Mouse (Mus musculus) kidney, adult 2 months (tissue): ENCODE measurements around the gene Samd11.

Experiments used
- CTCF ChIP-seq: fragments of 200-500 bp; conservative IDR thresholded peaks from 2 replicates; pipeline ENCODE4 v1.5.1; 2011; ENCODE audit warnings: low read depth, mild to moderate bottlenecking, control low read depth, low read length, moderate library complexity, mixed read lengths; ENCODE audit not compliant: insufficient read depth, insufficient read length
- POLR2A ChIP-seq: fragments of 200-500 bp; IDR thresholded peaks from one replicate; pipeline ENCODE4 v1.6.1; 2011; ENCODE audit warnings: low read depth, low read length, control low read depth

DNA sequence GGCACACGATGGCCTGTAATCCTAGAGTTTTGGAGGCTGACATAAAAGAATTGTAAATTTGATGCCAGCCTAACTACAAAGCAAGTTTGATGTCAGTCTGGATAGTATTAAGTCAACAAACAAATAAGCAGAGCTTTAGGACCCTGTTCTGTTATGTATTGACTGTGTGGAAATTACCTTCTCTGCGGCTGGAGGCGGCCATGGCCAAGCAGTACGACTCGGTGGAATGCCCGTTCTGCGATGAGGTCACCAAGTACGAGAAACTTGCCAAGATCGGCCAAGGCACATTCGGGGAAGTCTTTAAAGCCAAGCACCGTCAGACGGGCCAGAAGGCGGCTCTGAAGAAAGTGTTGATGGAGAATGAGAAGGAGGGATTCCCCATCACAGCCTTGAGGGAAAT is 42.3 kb downstream of the Samd11 start:
- TF ChIP-seq CTCF = no peak
- no peak for TF ChIP-seq POLR2A
